Mouse (Mus musculus) cerebellum, adult 2 months (tissue): ENCODE data around the gene Tmem164. TPM values are rescaled to one million over a fixed set of nuclear protein-coding genes. Genes with fewer than 3 reads are reported as not detected.

Source experiments
- DNase-seq, 2 experiments: peaks; one replicate each; pipeline ENCODE4 v3.0.0; 2021
- H3K27ac ChIP-seq: fragments of 200-500 bp; 2 replicates; pipeline ENCODE4 v1.5.1; 2012; ENCODE audit warnings: low read length, control low read depth, inconsistent platforms; ENCODE audit not compliant: insufficient read depth
- H3K27me3 ChIP-seq: fragments of 200-500 bp; 2 replicates; pipeline ENCODE4 v1.6.1; 2012; ENCODE audit warnings: inconsistent platforms, mild to moderate bottlenecking, low read length, moderate library complexity; ENCODE audit not compliant: control insufficient read depth, insufficient read depth
- H3K4me1 ChIP-seq: fragments of 200-500 bp; 2 replicates; pipeline ENCODE4 v1.6.1; 2011; ENCODE audit warnings: low read length; ENCODE audit not compliant: control insufficient read depth, insufficient read depth
- H3K4me3 ChIP-seq: fragments of 200-500 bp; replicated peaks from 2 replicates; pipeline ENCODE3; 2011; ENCODE audit warnings: mild to moderate bottlenecking, low read depth, low read length, control low read depth; ENCODE audit not compliant: insufficient read depth
- CTCF ChIP-seq: fragments of 200-500 bp; IDR thresholded peaks from 2 replicates; pipeline ENCODE4 v1.5.1; 2011; ENCODE audit warnings: low read depth, mild to moderate bottlenecking, control low read depth, low read length, moderate library complexity, borderline replicate concordance; ENCODE audit not compliant: insufficient read depth
- POLR2A ChIP-seq: fragments of 200-500 bp; IDR thresholded peaks from 2 replicates; pipeline ENCODE4 v1.6.1; 2011; ENCODE audit warnings: low read length, control low read depth, borderline replicate concordance; ENCODE audit not compliant: insufficient read depth
- WGBS: fragments of 180-500 bp; shearing (Covaris S2); methylation state at CpG from one replicate; pipeline ENCODE4 v1.1.7; 2018; 5-methylcytosine and 5-hydroxymethylcytosine counted together
- polyA plus RNA-seq: library from polyadenylated mRNA; depleted of rRNA; stranded (reverse); fragments of >200 nt; gene quantifications from 2 replicates; pipeline ENCODE4 v1.2.3, GENCODE M21; 2012

Tmem164 gene
- polyA plus RNA-seq, 1 experiment = 18.1 TPM

GRCm38 (mm10) chrX:142848032-142848431 lies 166.8 kb downstream of the Tmem164 start:
- no peak overlapping the region for H3K27ac ChIP-seq

GRCm38 (mm10) chrX:142869844-142870243 lies 188.6 kb downstream of the Tmem164 start:
- 48% methylated on average over 2 of the region's 2 CpGs for WGBS
- H3K4me1 ChIP-seq = no peaks in the 10 kb centered on the region

More at GRCm38 (mm10) chrX:142848032-142848431, 166.8 kb downstream of the Tmem164 start:
- Histone ChIP-seq H3K27me3 (no peaks in the 10 kb centered on the region), H3K4me1 (no peaks in the 10 kb centered on the region), H3K4me3 (no peak overlapping the region)
- TF ChIP-seq POLR2A = no peak
- TF ChIP-seq CTCF = no peak
- no peak for DNase-seq
- WGBS = 91% methylated on average over 9 of the region's 9 CpGs

GRCm38 (mm10) chrX:142882255-142882654 lies 201.0 kb downstream of the Tmem164 start:
- DNase-seq = no peak
- TF ChIP-seq CTCF = no peak
- no peak for TF ChIP-seq POLR2A
- 90% methylated on average over 5 of the region's 5 CpGs for WGBS
- Histone ChIP-seq H3K4me3 (no peak overlapping the region), H3K27ac (no peak overlapping the region), H3K27me3 (no peaks in the 10 kb centered on the region), H3K4me1 (no peaks in the 10 kb centered on the region)

More at GRCm38 (mm10) chrX:142869844-142870243, 188.6 kb downstream of the Tmem164 start:
- peak in 1 of 2 experiments; percentile 2 for DNase-seq
- no peak for TF ChIP-seq CTCF
- TF ChIP-seq POLR2A = no peak
- Histone ChIP-seq H3K4me3 (no peak overlapping the region), H3K27me3 (no peaks in the 10 kb centered on the region), H3K27ac (no peak overlapping the region)

- Histone ChIP-seq H3K27ac (no peak overlapping the region), H3K27me3 (no peaks in the 10 kb centered on the region), H3K4me1 (no peaks in the 10 kb centered on the region), H3K4me3 (no peak overlapping the region)
- WGBS = 80% methylated on average over 4 of the region's 4 CpGs
- TF ChIP-seq CTCF (no peak), POLR2A (no peak)
- no peak for DNase-seq
Measured at GRCm38 (mm10) chrX:142883593-142883992, 202.4 kb downstream of the Tmem164 start.

GRCm38 (mm10) chrX:142885962-142886361 lies 204.8 kb downstream of the Tmem164 start:
- TF ChIP-seq CTCF (no peak), POLR2A (no peak)
- no peaks in the 10 kb centered on the region for H3K27me3 ChIP-seq
- H3K27ac ChIP-seq = no peak overlapping the region
- 94% methylated on average over 7 of the region's 7 CpGs for WGBS
- no peak for DNase-seq
- H3K4me3 ChIP-seq = no peak overlapping the region
- no peaks in the 10 kb centered on the region for H3K4me1 ChIP-seq
